Mouse (Mus musculus): ENCODE measurements around the gene D7Ertd443e.

The D7Ertd443e gene

GRCm38 (mm10) chr7:134385561-134385960 is at the start of gene D7Ertd443e:
Gene D7Ertd443e, minus strand, starts transcription at chr7:134385661.
- no peak for DNase-seq

- DNase-seq: no peak
Measured at GRCm38 (mm10) chr7:134431681-134432080, 46.2 kb upstream of the D7Ertd443e start.

- DNase-seq: no peak
Measured at GRCm38 (mm10) chr7:134428676-134429075, 43.2 kb upstream of the D7Ertd443e start.

- DNase-seq: no peak
Measured at GRCm38 (mm10) chr7:134415014-134415413, 29.6 kb upstream of the D7Ertd443e start.

GRCm38 (mm10) chr7:134414005-134414690 is 28.7 kb upstream of the D7Ertd443e start:
- peak; percentile 59 for DNase-seq

- DNase-seq: no peak
Measured at GRCm38 (mm10) chr7:134408641-134409040, 23.2 kb upstream of the D7Ertd443e start.

GRCm38 (mm10) chr7:134400746-134401145 is 15.3 kb upstream of the D7Ertd443e start:
- DNase-seq: no peak

GRCm38 (mm10) chr7:134396769-134397168 is 11.3 kb upstream of the D7Ertd443e start:
- no peak for DNase-seq

GRCm38 (mm10) chr7:134382791-134383190 is 2.7 kb downstream of the D7Ertd443e start:
- no peak for DNase-seq

GRCm38 (mm10) chr7:134381407-134381861 is 4.0 kb downstream of the D7Ertd443e start:
- DNase-seq: peak; percentile 93

GRCm38 (mm10) chr7:134378273-134378672 is 7.2 kb downstream of the D7Ertd443e start:
- peak; percentile 71 for DNase-seq

- DNase-seq: peak; percentile 4
Measured at GRCm38 (mm10) chr7:134376786-134377185, 8.7 kb downstream of the D7Ertd443e start.

GRCm38 (mm10) chr7:134372276-134372675 is 13.2 kb downstream of the D7Ertd443e start:
- DNase-seq: no peak

GRCm38 (mm10) chr7:134369241-134369640 is 16.2 kb downstream of the D7Ertd443e start:
- no peak for DNase-seq

- DNase-seq: no peak
Measured at GRCm38 (mm10) chr7:134362257-134362870, 23.1 kb downstream of the D7Ertd443e start.

GRCm38 (mm10) chr7:134348825-134349224 is 36.6 kb downstream of the D7Ertd443e start:
- peak; percentile 83 for DNase-seq

GRCm38 (mm10) chr7:134342202-134342601 is 43.3 kb downstream of the D7Ertd443e start:
- no peak for DNase-seq

- no peak for DNase-seq
Measured at GRCm38 (mm10) chr7:134335951-134336350, 49.5 kb downstream of the D7Ertd443e start.

- no peak for DNase-seq
Measured at GRCm38 (mm10) chr7:134320979-134321378, 64.5 kb downstream of the D7Ertd443e start.

- DNase-seq: no peak
Measured at GRCm38 (mm10) chr7:134302084-134302483, 83.4 kb downstream of the D7Ertd443e start.

GRCm38 (mm10) chr7:134301285-134301684 is 84.2 kb downstream of the D7Ertd443e start:
- DNase-seq: peak; percentile 60

GRCm38 (mm10) chr7:134292750-134293149 is 92.7 kb downstream of the D7Ertd443e start:
- peak; percentile 31 for DNase-seq

- DNase-seq: no peak
Measured at GRCm38 (mm10) chr7:134289611-134290301, 95.7 kb downstream of the D7Ertd443e start.

- DNase-seq: no peak
Measured at GRCm38 (mm10) chr7:134289126-134289525, 96.3 kb downstream of the D7Ertd443e start.
